Mouse (Mus musculus): Measurements from ENCODE around the gene Fnip1.

DNA sequence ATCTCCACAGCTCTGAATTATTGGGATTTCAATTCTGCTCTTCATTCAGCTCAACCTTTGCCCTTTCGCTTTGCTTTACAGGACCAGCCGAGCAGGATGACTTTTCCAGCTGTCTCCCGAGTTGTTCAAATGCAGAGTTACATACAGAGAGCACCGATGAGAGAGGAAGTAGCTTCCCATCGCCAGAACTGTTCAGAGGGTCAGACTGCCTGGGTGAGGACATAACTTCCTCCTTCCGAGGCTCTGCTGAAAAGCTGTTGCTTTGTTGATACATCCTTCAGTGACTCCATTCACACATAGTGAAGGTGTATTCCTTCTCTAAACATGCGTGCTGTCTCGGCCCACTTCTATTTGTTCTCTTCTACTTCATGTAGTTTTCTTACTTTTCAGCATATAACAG, 47.6 kb upstream of the Fnip1 start:
- no peak for TF ChIP-seq CTCF (IDR thresholded peaks at IDR 0.05; ENCODE audit: control insufficient read depth, insufficient read depth, low read length)
- no peak for TF ChIP-seq POLR2A (IDR thresholded peaks at IDR 0.05; ENCODE audit: borderline replicate concordance, control insufficient read depth, low read depth, low read length)
